Mouse (Mus musculus) layer of hippocampus, adult 9-11 months (tissue): ENCODE measurements around the gene Pard6b.
A peak's percentile ranks its signal among the peaks of the same experiment; 100 is the strongest.
"Not testable (repeated sequence)": the region's sequence is repeated elsewhere in the genome, so short reads cannot be mapped to it uniquely, and the experiment has no call there.

Source experiments
- DNase-seq: peaks from one replicate; pipeline ENCODE4 v3.0.0; 2022

Pard6b gene

DNA sequence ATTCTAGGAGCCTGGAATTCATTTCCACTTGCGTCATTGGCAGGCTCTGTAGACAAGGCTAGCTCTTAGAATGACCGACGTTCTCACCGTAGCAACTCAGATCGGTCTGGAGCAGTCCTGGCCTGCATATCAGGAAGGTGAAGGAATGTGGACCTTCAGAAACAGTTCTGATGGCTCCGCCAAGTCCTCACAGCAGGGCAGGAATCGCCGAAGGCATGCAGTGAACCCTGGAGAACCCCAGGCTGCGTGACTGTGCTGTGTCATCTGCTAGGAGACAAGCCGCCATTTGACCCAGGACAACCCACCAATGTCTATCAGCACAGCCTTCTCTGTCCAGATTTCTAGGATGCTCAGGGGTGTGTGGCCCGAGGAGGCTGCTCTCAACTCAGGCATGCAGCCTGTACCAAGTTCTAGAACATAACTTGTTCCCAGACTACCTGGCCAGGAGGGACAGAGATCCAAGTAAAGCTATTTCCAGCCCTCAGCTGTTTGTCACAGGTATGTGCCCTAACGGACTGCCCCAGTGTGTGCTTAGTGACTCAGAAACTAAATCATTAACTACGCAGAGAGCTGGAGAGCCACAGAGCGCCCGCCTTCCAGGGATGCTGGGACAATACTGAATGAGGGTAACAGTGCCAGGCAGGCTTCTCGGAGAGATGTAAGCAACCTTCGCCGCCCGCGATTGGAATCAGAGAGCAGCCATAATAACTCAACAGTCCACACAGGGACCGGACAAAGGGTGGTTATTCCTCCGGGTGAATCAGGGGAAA lies 23.8 kb downstream of the Pard6b start:
- DNase-seq = no peak

DNA sequence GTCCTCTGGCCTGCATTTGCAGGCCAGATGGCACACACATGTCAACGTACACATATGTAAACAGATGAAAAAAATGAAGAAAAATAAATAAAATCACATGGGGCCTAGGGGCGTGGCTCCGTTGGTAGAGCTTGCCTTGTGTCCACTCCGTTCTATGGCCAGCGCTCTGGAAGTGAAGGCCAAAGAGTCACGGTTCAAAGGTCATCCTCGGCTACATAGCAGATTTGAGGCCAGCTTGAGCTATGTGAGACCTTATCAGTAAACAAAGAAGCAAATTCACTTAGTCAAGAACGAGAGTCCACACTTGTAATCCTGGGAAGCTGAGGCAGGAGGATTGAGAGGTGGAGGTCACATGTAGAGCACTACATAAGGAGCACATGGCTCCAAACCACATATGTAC lies 24.5 kb downstream of the Pard6b start:
- no peak for DNase-seq

DNA sequence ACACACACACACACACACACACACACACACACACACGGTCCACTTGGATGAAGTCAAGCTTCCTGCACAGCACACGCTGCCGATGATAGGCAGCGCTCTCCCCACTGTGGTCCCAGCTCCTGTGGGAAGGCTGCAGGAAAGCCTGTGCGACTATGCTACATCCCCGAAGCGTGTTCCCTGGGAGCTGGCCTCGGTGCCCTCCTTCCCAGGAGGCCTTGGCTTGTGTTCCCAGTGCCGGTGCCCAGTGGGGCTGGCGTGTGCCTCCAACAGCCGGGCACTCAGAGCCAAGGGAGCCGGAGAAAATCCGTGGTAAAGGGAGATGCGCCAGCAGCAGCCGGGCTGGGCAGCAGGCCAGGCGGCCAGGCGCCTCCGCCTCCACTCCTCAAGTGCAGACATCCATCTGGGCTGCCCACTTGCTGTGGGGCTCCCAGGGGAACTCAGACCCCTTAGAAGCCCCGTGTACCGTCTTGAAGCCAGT lies 25.9 kb downstream of the Pard6b start:
- DNase-seq = peak; percentile 84

DNA sequence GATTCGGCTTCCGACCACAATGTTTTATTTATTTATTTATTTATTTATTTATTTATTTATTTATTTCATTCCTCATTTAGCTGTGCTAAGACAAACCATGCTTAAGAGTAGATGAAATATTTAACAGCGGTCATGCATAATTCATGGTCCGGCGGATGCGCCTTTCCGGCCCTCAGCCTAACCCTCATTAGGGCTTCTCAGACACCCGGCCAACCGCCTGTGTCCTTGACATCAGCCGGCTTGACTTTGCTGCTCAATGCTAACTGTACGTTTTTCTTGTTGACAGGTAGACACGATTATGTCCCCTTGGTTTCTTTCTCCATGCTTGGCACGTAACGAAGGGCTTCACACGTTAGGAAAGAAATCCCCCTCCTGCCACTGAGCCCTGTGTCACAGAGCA lies 26.6 kb downstream of the Pard6b start:
- no peak for DNase-seq

DNA sequence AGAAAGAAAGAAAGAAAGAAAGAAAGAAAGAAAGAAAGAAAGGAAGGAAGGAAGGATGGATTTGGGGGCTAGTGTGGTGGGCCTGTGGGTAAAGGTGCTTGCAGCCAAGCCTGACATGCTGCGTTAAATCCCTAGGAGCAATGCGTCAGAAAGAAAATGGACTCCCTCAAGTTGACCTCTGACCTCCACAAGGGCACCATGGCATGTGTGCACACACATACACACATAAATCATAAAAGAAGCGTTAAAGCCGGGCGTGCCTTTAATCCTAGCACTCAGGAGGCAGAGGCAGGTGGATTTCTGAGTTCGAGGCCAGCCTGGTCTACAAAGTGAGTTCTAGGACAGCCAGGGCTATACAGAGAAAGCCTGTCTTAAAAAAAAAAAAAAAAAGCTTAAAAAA lies 27.1 kb downstream of the Pard6b start:
- not testable (repeated sequence) for DNase-seq

DNA sequence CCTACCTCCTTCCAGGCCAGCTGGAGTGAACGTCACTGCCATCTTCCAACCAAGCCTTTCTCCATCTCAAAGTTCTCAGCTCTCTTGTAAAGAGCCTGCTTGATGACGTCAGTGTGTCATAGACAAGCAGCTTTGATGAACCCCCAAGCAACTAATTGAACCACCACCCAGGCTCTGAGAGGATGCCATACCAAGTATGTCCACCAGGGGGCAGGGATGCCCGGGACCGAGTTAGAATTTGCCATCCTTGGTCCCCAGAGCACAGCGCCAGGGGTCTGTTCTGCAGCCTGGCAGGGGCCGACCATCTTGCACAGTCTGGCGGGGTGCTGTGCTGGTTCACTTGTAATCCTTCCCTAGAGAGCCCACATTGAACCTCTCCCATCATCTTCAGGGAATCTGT lies 31.1 kb downstream of the Pard6b start:
- DNase-seq = peak; percentile 47

DNA sequence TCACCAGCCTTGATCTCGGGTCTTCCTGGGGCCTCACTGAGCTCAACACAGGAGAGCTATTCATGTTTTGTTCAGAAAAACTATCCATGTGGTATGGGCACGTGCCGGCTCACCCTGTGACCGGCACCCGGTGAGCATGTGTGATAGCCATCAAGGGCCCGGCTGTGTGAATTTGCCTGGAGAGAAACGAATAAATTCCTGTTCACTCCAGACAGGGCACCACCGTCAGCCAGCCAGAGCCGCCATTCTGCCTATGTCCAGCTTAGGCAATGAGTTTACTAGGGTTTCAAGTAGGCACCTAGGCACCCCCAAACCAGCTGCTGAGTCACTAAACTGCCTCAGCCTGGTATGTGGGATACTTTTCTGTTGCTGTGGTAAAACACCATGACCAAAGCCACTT lies 32.5 kb downstream of the Pard6b start:
- no peak for DNase-seq

DNA sequence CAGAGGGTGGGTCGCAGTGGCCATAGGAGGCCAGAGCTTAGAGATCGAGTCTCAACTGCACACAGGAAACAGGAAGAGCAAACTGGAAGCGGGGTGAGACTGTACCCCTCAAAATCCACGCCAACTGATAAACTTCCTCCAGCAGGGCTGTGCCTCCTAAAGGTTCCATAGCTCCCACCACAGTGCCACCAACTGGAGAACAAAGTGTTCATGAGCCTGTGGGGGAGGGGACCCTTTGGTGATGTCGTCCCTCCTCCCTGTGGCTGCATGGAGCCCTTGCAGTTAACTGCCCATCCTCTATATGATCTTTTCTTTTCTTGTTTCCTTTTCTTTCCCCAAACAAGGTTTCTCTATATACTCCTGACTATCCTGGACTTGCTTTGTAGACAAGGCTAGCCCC lies 32.9 kb downstream of the Pard6b start:
- no peak for DNase-seq

GRCm38 (mm10) chr2:168114699-168115350 lies 34.0 kb downstream of the Pard6b start:
- peak; percentile 48 for DNase-seq

DNA sequence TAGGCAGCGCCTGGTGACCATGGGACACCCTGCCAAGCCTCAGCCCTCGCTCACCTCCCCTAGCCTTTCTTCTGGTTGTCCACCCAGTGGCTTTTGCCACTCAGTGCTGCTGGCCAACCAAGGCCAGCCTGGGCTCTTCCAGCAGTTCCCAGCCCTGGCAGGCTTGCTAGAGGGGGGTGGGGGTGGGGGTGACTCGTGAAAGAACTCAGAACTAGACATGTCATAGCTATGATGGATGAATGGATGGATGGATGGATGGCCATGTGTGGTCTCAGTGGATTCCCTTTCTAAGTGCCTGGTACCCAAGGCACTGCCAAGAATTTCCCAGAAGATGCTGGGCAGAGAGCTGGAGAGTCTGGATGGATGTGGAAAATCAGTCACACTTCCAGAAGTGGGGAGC lies 35.0 kb downstream of the Pard6b start:
- DNase-seq = no peak

DNA sequence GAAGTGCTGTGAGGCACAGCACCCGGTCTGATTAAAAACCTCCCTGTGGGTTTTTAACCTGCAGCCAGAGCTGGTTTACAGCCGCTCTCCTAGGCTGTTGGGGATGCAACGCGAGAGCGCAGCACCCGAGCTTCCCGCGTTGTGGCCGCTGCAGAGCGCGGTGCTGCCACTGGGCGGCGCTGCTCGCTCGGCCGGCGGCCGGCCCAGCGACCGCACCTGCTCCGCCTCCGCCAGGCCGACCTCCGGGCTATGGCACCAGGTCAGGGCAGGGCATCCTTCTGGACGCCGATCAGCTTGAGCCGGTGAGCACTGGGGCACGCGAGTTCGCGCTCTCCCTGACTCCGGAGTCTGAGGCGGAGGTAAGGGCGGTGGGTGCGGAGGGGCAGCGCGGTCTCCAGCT lies 36.3 kb downstream of the Pard6b start:
- no peak for DNase-seq

DNA sequence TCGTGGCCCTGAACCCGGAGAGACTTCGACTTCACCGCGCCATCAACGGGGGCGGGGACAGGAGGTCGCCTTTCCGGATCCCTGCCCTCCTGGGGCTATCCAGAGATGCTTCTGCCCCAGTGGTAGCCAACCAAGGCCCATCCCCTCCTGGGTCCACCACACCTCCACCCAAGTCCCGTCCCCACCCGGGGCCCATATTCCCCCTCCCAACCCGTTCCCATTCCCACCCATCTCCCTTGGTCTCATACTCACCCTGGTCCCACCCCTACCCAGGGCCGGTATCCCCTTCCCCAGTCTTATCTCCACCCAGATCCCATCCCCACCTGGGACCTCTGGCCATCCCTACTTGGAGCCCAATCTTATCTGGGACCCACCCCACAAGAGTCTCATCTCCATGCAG lies 36.7 kb downstream of the Pard6b start:
- no peak for DNase-seq

DNA sequence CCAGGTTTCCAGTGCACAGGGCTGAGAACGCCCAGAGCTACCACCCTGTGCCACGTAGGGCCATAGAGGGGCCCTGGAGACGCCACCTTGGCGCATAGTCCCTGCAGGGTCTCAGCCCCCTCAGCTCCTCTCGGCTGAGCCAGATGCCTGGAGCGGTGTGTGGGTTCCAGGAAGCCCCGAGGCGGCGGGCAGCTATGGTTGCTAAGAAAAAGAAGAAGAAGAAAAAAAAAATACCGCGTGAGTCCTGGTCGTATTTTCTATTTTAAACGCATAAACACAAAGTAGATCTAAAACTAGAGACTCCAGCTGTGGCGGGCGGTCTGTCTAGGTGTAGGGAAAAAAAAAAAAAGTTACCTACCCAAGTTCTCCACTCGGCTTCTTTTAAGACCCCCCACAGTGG lies 37.2 kb downstream of the Pard6b start:
- no peak for DNase-seq

GRCm38 (mm10) chr2:168118456-168118855 lies 37.7 kb downstream of the Pard6b start:
- no peak for DNase-seq

GRCm38 (mm10) chr2:168119123-168119522 lies 38.3 kb downstream of the Pard6b start:
- DNase-seq = no peak

- DNase-seq = no peak
Measured at GRCm38 (mm10) chr2:168120906-168121305, 40.1 kb downstream of the Pard6b start.

GRCm38 (mm10) chr2:168123652-168124051 lies 42.8 kb downstream of the Pard6b start:
- DNase-seq = no peak

DNA sequence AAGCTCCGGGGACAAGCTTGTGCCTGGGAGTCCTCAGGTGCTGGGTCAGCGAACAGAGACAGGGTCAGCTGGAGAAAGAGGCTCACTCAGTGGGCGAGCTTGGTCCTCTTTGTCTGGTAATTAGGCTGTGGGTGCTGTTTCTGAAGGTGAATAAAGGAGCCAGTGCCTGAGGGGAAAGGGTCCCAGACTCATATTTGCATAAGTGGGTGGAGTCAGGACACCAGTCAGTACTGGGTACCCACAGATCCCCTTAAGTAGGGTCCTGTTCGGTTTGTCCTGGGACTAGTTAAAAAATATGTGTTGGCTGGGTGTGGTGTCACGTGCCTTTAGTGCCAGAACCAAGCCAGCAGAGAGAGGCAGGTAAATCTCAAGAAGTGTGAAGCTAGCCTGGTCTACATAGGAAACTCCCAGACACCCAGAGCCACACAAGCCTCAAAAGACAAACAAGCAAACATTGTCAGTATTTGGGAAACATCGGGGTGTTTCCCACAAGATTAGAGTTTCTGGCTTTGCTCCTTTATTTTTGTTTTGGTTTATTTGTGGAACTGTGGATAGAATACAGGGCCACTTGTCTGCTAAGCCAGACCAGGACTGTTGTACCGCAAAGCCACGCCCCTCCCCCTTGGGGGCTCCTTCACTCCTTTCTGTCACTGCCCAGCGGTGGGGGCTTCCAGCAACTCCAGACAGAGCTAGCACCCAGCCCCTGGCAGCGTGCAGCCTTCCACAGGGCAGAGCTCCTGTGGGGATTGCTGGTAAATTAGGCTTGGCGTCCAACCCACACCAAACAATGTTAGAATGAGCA lies 44.7 kb downstream of the Pard6b start:
- no peak for DNase-seq

GRCm38 (mm10) chr2:168127767-168128166 lies 47.0 kb downstream of the Pard6b start:
- DNase-seq = no peak

GRCm38 (mm10) chr2:168128211-168128859 lies 47.5 kb downstream of the Pard6b start:
- DNase-seq = peak; percentile 86

- no peak for DNase-seq
Measured at GRCm38 (mm10) chr2:168130046-168130445, 49.2 kb downstream of the Pard6b start.

DNA sequence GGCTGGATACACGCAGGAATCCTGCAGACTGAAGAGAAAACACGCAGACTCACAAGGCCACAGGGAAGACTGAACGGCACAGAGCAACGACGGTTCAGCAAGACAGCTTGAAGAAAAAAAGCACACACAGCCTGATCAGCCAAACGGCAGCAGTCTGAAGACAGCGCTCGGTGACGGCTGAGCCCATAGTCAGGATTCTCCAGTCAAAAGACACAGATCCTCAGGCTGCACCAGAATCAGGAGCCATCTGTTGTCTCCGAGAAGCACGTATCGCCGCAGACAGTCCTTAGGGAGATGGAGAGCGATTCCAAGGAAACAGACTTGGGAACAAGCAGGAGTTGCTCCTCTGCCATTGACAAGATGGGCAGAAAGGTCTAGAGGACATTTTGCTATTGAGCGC lies 56.4 kb downstream of the Pard6b start:
- peak; percentile 76 for DNase-seq

DNA sequence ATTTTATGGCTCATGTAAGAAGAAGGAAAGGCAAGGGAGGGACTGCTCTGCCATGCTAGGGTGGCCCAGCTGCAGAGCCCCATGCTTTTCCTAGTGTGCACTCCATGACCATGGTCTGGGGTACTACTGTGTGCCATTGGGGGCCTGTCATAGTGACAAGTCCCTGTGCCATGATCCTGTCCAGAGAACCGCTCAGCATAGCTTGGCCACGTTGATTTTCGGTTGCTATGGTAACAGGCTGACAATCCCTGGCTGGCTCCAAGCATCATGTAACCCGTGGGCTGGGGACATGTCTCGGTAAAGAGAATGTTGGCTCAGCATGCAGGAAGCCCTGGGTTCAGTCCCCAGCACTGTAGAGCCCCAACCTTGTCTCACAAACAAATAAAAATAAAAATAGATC lies 63.0 kb downstream of the Pard6b start:
- DNase-seq = no peak
